Mouse (Mus musculus): ENCODE measurements at regions not wholly inside any gene's neighbourhood (a gene's known extent, or its start where the extent isn't known, plus 50 kb on each side); places are given as distances from the start of the nearest gene placed in this dataset.

- TF ChIP-seq CTCF (IDR thresholded peaks at IDR 0.05; ENCODE audit: low read depth) (no peak), EP300 (optimal IDR thresholded peaks at IDR 0.05) (no peak)
Observed at GRCm38 (mm10) chr15:56497757-56498156, 979.7 kb downstream of the Slc22a22 start.

All from stomach, postnatal 0 days (tissue).